Mouse (Mus musculus): ENCODE data around the gene Hoxb4.

DNA sequence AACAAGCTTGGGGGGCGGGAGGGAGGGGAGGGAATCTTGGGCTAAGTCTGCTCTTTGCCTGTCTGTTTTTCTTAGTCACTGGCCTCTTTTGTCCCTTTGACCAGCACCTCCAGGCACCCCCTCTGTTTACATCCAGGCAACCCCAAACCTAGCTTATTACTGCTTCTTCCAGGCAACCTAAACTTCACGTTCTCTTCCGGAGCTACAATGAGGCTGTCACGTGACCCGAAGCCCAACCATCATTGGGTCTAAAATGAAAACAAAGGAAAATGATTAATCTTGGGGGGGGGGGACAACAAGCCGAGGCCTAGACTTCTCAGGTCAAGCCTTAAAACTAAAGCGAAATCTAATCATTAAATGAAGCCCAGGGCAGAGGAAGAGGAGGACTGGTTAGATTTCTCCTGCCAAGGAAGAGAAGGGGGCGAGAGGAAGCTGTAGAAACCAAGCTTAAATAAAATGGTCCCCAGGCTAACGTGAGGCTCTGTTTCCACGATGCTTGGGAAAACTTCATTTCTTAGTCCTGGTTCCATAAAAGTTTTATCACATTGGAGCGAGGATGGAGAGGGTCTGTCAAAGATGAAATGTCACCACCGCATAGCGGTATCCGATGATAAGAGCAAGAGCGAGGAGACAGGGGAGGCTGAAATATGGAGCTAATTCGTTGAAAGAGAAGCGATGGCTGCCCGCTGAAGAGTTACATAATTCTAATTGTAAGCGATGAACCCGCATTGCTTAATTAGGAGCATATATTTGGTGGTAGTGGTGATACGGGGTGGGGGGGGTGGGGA is 30.3 kb downstream of the Hoxb4 start:
- TF ChIP-seq POLR2A (IDR thresholded peaks at IDR 0.05; ENCODE audit: borderline replicate concordance, extremely low read depth, insufficient read depth, insufficient read length, poor library complexity, severe bottlenecking), result no peak
- no peak for TF ChIP-seq CTCF (IDR thresholded peaks at IDR 0.05; ENCODE audit: borderline replicate concordance, extremely low read depth, insufficient read depth, insufficient read length)

Measured in brain, embryonic 14.5 days (tissue).